Mouse (Mus musculus) liver, embryonic 11.5 days (tissue): ENCODE results near the gene Ddah1. TPM values are rescaled to one million over a fixed set of nuclear protein-coding genes. Genes with fewer than 3 reads are reported as not detected.

Experiments
- ATAC-seq: fragments of 200-750 bp; cut with Nextera tagmentation; replicated peaks from 2 replicates; pipeline ENCODE4 v1.8.0; 2017; ENCODE audit warnings: moderate number of reproducible peaks, mild to moderate bottlenecking, moderate TSS enrichment, moderate library complexity; ENCODE audit not compliant: low FRiP score
- DNase-seq: peaks from one replicate; pipeline ENCODE4 v3.0.0-alpha.2; 2017; ENCODE audit warnings: low spot score
- H3K27ac ChIP-seq: fragments of 300-500 bp; sonication (generic); 2 replicates; pipeline ENCODE4 v1.5.1; 2014; ENCODE audit warnings: mild to moderate bottlenecking, low read depth, low read length, control low read depth
- H3K27me3 ChIP-seq: fragments of 300-500 bp; sonication (generic); replicated peaks from 2 replicates; pipeline ENCODE4 v1.6.1; 2014; ENCODE audit warnings: low read length, mixed read lengths; ENCODE audit not compliant: control insufficient read depth, insufficient read depth
- H3K36me3 ChIP-seq: fragments of 300-500 bp; sonication (generic); 2 replicates; pipeline ENCODE4 v1.6.1; 2014; ENCODE audit warnings: mild to moderate bottlenecking, low read length, moderate library complexity, mixed read lengths; ENCODE audit not compliant: control insufficient read depth, insufficient read depth
- H3K4me1 ChIP-seq: fragments of 300-500 bp; sonication (generic); replicated peaks from 2 replicates; pipeline ENCODE4 v1.6.1; 2014; ENCODE audit warnings: low read length, mixed read lengths; ENCODE audit not compliant: control insufficient read depth, insufficient read depth
- H3K4me2 ChIP-seq: fragments of 300-500 bp; sonication (generic); 2 replicates; pipeline ENCODE4 v1.6.1; 2014; ENCODE audit warnings: mild to moderate bottlenecking, control low read depth, moderate library complexity
- H3K4me3 ChIP-seq: fragments of 300-500 bp; sonication (generic); 2 replicates; pipeline ENCODE4 v1.5.1; 2014; ENCODE audit warnings: low read depth, low read length, control low read depth
- H3K9ac ChIP-seq: fragments of 300-500 bp; sonication (generic); 2 replicates; pipeline ENCODE4 v1.6.1; 2014; ENCODE audit warnings: low read depth, low read length, control low read depth
- H3K9me3 ChIP-seq: fragments of 300-500 bp; sonication (generic); 2 replicates; pipeline ENCODE4 v1.6.1; 2016; ENCODE audit warnings: low read length, inconsistent platforms, mixed read lengths; ENCODE audit not compliant: control insufficient read depth
- WGBS: fragments of 180-500 bp; shearing (Covaris S2); extraction: QIAGEN DNeasy Blood & Tissue Kit; methylation state at CpG from one replicate; pipeline ENCODE4 v1.1.7; 2014; 5-methylcytosine and 5-hydroxymethylcytosine counted together
- polyA plus RNA-seq: library from polyadenylated mRNA; unstranded; fragments of >200 nt; fragmentation: Nextera tagmentation; extraction: Ambion mirVana; gene quantifications from 2 replicates; pipeline ENCODE4 v1.2.1, GENCODE M21; 2014

The Ddah1 gene
- polyA plus RNA-seq, result 47.3 and 50.2 TPM in 2 replicates

DNA sequence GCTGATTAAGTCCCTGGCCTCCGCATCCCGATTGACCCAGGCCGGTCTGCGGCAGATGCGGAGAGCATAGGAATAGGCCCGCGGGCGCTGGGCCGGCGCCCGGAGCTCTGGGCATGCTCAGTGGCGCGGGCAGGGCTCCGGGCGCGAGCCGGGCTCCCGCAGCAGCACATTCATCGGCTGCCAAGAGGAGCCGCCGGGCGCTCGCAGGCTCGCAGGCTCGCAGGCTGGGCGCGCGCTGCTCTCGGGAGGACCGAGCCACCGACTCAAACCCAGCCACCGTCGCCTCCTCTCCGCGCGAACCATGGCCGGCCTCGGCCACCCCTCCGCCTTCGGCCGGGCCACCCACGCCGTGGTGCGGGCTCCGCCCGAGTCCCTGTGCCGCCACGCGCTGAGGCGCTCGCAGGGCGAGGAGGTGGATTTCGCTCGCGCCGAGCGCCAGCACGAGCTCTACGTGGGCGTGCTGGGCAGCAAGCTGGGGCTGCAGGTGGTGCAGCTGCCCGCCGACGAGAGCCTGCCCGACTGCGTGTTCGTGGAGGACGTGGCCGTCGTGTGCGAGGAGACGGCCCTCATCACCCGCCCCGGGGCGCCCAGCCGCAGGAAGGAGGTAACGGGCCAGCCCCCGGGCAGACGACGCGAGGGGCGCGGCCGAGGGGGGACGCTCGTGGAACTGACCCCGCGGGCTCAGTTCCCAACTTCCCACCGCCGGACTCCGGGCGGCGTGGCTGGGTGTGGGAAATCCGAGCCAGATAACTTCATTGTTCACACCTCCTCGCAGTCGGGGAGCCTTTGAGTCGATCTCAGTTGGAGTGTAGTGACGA lies at the start of gene Ddah1:
TSS of gene Ddah1 (plus strand) at position 115 of the 818 bp plus-strand sequence.
- peak within 1 kb of the TSS; percentile 95 for H3K4me2 ChIP-seq
- H3K27ac ChIP-seq, result peak within 1 kb of the TSS; percentile 62
- H3K4me1 ChIP-seq, result peaks cover 19% of the 10 kb centered on the region
- peak; percentile 80 for ATAC-seq
- H3K9ac ChIP-seq, result peak within 1 kb of the TSS; percentile 79
- peak within 1 kb of the TSS; percentile 65 for H3K4me3 ChIP-seq
- H3K27me3 ChIP-seq, result peaks cover 14% of the 10 kb centered on the region
- under 1% methylated on average over 97 of the region's 97 CpGs for WGBS
- H3K9me3 ChIP-seq, result no peaks in the 10 kb centered on the region
- no peaks in the 10 kb centered on the region for H3K36me3 ChIP-seq
- DNase-seq, result peak; percentile 78

DNA sequence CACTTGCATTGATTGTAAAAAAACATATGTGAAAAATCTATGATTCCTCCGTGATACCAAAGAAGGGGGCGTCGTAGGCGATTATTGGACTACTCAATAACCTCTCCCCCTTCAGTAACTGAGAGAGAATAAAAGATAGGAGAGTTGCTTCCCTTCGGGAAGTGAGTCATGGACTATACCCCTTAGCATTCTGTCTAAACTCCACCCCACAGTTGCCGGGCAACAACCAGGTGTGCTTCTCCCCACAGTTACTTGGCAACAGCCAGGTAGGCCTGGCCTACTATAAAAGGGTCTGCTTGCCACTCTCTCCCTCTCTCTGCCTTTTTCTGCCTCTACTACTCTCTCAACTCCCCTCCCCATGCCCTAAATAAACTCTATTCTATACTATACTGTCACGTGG lies 42.6 kb upstream of the Ddah1 start:
- ATAC-seq (no peak), DNase-seq (no peak)
- Histone ChIP-seq H3K4me1 (no peaks in the 10 kb centered on the region), H3K27me3 (no peaks in the 10 kb centered on the region), H3K27ac (no peak overlapping the region), H3K9me3 (no peaks in the 10 kb centered on the region), H3K4me3 (no peak overlapping the region), H3K36me3 (no peaks in the 10 kb centered on the region), H3K9ac (no peak overlapping the region), H3K4me2 (no peak overlapping the region)
- WGBS, result 80% methylated on average over 7 of the region's 7 CpGs

DNA sequence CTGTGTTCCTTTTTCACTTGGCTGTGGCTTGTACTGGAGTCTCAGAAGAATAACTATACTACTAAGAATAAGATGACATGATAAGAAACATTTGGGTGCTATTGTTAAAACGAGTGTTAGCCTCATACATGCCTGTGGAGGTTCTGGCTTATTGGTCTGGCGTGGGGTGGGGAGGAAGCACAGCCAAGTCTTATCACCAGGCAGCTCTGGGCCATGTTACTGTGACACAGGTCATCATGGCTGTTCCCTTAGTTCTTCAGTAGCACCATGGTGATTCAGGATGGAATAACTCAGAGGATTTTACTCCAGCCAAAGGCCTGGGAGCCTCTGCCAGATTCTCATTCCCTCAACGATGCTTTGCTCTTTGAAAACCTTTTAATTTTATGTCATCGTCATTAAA lies 38.8 kb upstream of the Ddah1 start:
- Histone ChIP-seq H3K36me3 (no peaks in the 10 kb centered on the region), H3K27me3 (no peaks in the 10 kb centered on the region), H3K4me1 (no peaks in the 10 kb centered on the region), H3K9me3 (no peaks in the 10 kb centered on the region), H3K4me3 (no peak overlapping the region), H3K9ac (no peak overlapping the region), H3K27ac (no peak overlapping the region), H3K4me2 (no peak overlapping the region)
- WGBS, result 66% methylated on average over 4 of the region's 4 CpGs
- ATAC-seq, result no peak
- no peak for DNase-seq

DNA sequence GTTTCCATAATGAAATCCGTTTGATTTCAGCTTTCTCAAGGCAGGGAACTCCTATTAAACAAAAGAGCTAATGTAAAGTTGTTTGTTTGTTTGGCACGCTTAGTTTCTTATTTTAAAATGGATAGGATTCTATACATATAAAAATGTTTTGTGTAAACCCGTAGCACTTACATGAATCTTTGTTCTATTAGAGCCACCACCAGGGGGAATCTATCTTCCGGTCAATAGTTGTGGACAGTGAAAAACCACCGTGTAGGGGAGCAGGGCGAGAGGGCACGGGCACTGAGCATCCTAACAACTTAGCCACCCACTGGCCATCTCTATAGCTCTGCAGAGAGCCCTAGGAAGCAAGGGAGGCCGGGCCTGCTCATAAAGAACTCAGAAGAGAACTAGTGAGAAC lies 33.4 kb upstream of the Ddah1 start:
- Histone ChIP-seq H3K9me3 (no peaks in the 10 kb centered on the region), H3K27me3 (no peaks in the 10 kb centered on the region), H3K9ac (no peak overlapping the region), H3K4me1 (peaks cover 3% of the 10 kb centered on the region; the same call in 1 of the 2 replicates), H3K27ac (no peak overlapping the region), H3K4me2 (no peak overlapping the region), H3K36me3 (no peaks in the 10 kb centered on the region), H3K4me3 (no peak overlapping the region)
- WGBS, result 71% methylated on average over 8 of the region's 8 CpGs
- ATAC-seq (no peak), DNase-seq (no peak)

DNA sequence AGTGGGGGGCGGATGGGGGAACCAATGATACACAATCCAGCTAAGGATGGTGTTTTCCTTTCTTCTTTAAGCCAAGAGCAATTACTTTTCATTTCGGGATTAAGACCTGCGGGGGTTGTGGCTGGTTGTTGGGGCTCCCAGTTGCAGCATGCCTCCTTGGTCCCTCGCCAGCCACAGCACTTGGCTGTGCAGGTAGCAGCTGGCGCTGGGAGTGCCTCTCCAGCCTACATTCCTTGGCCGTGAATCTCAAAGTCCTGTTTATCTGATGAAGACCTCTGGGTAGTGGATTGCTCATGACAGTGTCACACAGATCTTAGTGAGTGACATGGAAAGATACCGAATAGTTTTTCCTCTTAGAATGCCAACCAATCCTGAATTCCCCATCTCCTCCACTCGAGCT lies 30.1 kb upstream of the Ddah1 start:
- Histone ChIP-seq H3K4me2 (no peak overlapping the region), H3K4me1 (peaks cover 4% of the 10 kb centered on the region; the same call in 1 of the 2 replicates), H3K36me3 (no peaks in the 10 kb centered on the region), H3K4me3 (no peak overlapping the region), H3K9ac (no peak overlapping the region), H3K27ac (no peak overlapping the region), H3K27me3 (no peaks in the 10 kb centered on the region), H3K9me3 (no peaks in the 10 kb centered on the region)
- DNase-seq, result no peak
- ATAC-seq, result no peak
- 67% methylated on average over 8 of the region's 8 CpGs for WGBS

DNA sequence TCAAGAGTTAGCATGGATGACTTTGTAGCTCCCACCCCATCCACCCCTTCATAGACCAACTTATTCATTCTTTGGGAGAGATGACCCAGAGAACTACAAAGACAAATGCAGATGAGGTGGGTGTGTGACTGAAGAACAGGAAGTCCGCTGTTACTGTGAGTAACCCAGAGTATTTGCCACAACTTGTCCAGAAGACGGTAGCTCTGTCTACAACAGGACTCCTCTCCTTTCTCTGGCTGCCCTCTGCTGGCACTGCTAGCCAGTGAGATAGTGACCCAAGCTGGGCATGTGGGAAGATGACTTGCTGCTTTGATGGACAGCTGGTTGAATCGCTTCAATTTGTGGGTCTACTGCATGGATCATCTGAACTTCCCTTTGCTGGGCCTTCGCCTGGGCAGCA lies 28.9 kb upstream of the Ddah1 start:
- Histone ChIP-seq H3K4me3 (no peak overlapping the region), H3K27ac (no peak overlapping the region), H3K4me1 (peaks cover 4% of the 10 kb centered on the region; the same call in 1 of the 2 replicates), H3K4me2 (no peak overlapping the region), H3K9ac (no peak overlapping the region), H3K27me3 (no peaks in the 10 kb centered on the region), H3K9me3 (no peaks in the 10 kb centered on the region), H3K36me3 (no peaks in the 10 kb centered on the region)
- ATAC-seq (no peak), DNase-seq (no peak)
- WGBS, result 50% methylated on average over 4 of the region's 4 CpGs

DNA sequence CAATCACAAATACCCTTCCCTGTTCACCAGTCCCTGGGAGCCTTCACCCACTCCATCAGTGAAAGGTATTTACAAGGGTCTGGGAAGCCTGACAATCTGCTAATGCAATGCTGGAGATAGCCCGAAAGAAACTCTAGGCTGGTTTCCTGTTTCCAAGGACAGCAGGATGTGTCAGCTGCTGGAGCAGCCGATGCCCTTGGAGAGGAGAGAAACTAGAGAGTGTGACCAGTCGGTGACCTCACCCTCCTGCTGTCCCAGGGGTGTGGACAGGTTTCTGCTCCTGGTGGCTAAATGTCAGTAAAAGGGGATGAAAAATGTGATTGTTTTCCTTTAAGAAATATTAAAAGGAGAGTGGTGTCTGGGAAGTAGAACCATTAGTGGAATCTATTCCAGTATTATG lies 28.4 kb upstream of the Ddah1 start:
- Histone ChIP-seq H3K36me3 (no peaks in the 10 kb centered on the region), H3K27me3 (no peaks in the 10 kb centered on the region), H3K4me3 (no peak overlapping the region), H3K9me3 (no peaks in the 10 kb centered on the region), H3K4me2 (no peak overlapping the region), H3K27ac (no peak overlapping the region), H3K4me1 (peaks cover 4% of the 10 kb centered on the region; the same call in 1 of the 2 replicates), H3K9ac (no peak overlapping the region)
- 23% methylated on average over 3 of the region's 3 CpGs for WGBS
- no peak for DNase-seq
- no peak for ATAC-seq

DNA sequence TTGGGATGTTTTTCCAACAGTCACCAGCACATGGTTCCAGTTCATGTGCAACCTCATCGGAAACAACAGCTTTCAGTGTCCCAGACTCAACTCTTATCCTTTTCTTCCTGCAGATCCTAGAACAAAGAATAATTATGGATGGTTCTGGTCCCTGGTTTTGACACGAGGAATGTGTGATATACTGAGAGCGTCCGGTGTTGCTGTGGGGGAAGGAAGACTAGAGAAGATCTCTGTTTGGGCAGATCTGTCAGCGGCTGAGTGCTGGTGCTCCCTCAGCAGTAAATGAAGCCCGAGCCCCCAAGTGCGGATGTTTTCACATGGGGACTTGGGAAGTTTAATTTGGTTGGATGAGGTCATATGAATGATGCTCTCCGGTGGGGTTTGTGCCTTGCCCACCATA lies 23.6 kb upstream of the Ddah1 start:
- H3K4me3 ChIP-seq, result no peak overlapping the region
- no peaks in the 10 kb centered on the region for H3K9me3 ChIP-seq
- DNase-seq, result no peak
- no peak for ATAC-seq
- H3K27me3 ChIP-seq, result no peaks in the 10 kb centered on the region
- H3K36me3 ChIP-seq, result no peaks in the 10 kb centered on the region
- H3K4me1 ChIP-seq, result peaks cover 17% of the 10 kb centered on the region
- no peak overlapping the region for H3K9ac ChIP-seq
- no peak overlapping the region for H3K27ac ChIP-seq
- no peak overlapping the region for H3K4me2 ChIP-seq
- WGBS, result 70% methylated on average over 8 of the region's 8 CpGs

DNA sequence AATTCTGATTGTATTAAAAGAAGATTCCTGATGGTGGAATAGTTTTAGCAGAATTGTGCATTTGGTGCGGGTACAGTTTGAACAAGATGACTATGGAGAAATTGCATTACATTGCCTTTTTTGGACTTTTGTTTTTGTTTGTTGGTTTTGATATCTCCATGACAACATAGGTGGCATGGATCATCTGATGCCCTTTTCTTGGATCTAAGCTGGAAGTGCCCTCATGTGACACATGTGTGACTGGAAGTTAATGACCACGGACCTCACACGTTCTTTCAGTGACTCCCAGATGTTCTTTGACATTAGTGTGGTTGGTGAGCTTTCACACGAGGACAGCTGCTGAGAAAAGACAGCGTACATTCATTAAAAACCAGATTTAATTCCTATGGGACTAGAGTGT lies 21.9 kb upstream of the Ddah1 start:
- no peaks in the 10 kb centered on the region for H3K27me3 ChIP-seq
- no peak overlapping the region for H3K4me2 ChIP-seq
- WGBS, result 80% methylated on average over 5 of the region's 5 CpGs
- H3K9me3 ChIP-seq, result no peaks in the 10 kb centered on the region
- no peak for ATAC-seq
- H3K36me3 ChIP-seq, result no peaks in the 10 kb centered on the region
- H3K4me1 ChIP-seq, result peaks cover 22% of the 10 kb centered on the region
- DNase-seq, result no peak
- H3K4me3 ChIP-seq, result no peak overlapping the region
- H3K9ac ChIP-seq, result no peak overlapping the region
- no peak overlapping the region for H3K27ac ChIP-seq
